Mouse (Mus musculus) spleen, adult 2 months (tissue): Measurements from ENCODE around the gene Trmt44.

Experiments
- CTCF ChIP-seq: fragments of 200-500 bp; IDR thresholded peaks from 2 replicates; pipeline ENCODE4 v1.5.1; 2011; ENCODE audit warnings: mild to moderate bottlenecking, inconsistent platforms; ENCODE audit not compliant: insufficient read depth, insufficient read length, insufficient replicate concordance; ENCODE audit errors: extremely low read depth
- POLR2A ChIP-seq: fragments of 200-500 bp; IDR thresholded peaks from 2 replicates; pipeline ENCODE4 v1.6.1; 2011; ENCODE audit warnings: low read depth, low read length, inconsistent platforms

DNA sequence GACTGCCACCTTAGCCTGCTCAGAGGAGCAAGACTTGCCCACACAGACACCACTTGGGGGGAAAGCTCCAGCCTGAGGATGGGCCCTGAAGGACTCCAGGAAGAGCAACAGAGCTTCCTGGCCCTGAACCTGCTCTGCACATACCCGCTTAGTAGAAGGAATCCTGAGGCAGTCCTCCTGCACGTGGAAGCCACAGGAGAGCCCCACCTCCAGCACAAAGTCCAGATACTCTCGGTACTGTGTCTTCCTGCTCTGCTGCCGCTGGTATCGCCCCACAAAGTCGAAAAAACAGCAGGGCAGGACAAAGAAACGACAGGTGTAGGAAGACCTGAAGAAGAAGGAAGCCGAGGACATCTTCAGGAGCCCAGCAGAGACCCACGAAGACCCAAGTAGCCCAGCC, 9.7 kb downstream of the Trmt44 start:
- TF ChIP-seq CTCF (no peak), POLR2A (no peak)
